Mouse (Mus musculus): ENCODE results near the gene Ephb2.

Gene Ephb2

DNA sequence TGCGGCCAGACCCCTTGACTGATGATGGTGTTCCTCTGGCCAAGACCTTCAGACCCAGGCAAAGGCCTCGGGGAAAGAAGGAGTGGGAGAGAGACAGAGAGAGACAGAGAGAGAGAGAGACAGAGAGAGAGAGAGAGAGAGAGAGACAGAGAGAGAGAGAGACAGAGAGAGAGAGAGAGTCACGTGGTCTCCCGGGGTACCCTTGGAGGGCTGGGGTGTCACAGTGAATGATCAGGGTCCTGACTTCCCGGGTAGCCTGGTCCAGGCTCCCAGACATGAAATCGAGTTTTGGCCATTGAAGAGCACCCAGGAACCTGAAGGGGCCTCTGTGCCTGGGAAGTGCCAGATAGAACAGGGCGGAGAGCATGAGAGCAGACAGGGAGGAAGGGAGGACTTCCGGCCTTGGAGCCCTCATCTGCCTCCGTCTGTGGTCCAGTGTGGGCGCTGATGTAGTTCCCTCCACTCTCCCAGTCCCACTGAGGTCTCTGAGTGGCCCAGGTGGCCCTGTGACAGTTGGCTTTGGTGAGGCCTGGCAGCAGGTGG, 182.0 kb downstream of the Ephb2 start:
- in situ Hi-C loops (cut with MboI, MseI), result no loop called here

DNA sequence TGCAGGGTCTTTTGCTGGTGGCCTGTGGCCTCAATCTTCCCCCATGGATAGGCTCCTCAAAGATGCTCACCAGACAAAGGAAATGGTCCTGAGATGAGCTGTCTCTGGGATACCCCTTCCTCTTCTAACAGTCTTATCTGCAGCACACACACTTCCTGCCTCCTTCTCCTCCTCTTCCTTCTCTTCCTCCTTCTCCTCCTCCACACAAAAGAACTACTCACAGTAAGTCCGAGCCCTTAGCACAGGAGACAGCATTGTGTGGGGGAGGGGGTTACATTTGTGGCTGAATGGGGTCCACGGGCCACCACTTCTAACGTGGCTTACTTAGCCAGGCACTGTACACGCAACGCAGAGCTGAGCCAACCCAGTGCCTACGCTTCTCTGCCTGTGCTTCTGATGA, 182.8 kb downstream of the Ephb2 start:
- in situ Hi-C loops (cut with MboI, MseI), result no loop called here

DNA sequence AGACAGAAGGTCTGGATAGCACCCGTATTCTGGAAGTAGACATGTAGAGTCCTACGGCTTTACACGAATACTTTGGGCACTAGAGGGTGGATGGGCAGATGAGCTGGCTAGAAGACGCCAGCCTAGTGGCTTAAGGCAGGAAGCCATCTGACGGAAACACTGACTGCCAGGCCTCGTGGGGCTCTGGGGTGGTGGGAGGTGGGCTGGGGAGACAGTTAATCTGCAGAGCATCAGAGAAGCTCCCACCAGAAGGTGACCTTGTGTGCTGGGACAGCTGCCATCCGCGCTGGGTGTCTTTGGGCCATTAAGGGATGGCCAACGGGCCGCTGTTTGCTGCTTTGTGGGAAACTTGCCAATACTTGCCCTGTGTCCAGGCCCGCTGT, 183.3 kb downstream of the Ephb2 start:
- in situ Hi-C loops (cut with MboI, MseI), result no loop called here

DNA sequence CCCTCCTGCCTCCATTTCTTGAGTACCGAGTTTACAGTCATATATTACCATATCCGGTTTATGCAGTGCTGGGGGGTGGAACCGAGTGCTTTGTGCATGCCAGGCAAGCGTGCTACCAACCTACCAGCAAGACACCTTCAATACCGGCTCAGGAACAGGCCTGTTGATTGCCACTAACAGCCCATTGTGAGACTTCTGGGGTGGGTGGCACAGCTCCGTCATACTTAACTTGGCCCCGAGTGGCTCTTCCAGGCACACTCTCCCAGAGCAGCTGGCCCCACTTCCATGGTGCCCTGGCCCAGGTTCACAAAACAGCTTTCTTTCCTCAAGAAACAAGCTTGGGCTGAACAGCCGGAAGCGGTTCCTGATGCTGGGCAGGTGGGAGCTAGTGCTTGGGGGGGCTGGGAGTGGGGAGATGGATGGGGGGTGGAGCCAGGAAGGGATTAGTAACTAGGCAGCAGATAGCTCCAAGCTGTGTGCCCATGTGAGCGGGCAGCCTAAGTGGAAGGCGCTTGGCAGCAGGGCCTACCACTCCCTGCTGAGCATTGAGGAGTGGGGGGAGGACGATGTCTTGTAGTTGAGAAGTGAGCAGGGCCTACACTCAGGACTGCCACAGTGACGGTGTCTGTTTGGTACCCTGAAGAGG, 183.8 kb downstream of the Ephb2 start:
- in situ Hi-C loops (cut with MboI, MseI), result no loop called here

DNA sequence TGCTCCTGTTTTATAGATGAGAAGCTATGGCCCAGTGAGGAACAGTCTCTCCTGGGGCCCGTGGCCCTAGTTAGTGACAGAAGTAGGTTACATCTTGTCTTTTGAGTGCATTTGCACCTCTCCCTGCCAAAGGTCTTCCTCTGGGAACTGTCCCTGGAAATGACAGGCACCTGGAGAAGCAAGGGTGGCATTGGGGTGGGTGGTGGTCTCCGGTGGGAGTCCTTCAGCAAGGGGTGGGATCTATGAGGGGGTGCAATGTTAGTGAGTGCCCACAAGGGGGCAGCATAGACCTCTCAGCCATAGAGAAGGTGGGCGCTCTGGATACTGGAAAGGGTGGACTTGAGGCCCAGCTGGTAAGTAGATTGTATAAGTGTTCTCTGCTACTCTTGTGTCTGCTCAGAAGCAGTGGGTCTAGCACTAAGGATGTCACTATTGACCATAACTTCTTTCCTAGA, 184.4 kb downstream of the Ephb2 start:
- in situ Hi-C loops (cut with MboI, MseI), result no loop called here

DNA sequence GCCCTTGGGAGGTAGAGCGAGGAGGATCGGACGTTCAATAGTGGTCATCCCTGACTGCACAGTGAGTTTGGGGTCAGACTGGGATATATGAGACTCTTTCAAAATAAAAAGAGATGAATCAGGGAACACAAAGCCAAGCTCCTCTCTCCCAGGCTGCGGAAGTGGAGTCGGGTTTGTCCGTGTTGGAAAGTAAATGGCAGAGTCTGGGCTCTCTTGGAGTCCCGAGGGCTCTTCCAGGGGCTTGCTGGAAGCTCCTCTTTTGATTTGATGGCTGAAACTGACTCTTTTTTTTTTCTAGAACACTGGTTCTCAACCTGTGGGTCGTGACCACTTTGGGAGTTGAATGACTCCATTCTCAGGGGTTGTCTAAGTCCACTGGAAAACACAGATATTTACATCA, 185.5 kb downstream of the Ephb2 start:
- in situ Hi-C loops (cut with MboI, MseI), result no loop called here

DNA sequence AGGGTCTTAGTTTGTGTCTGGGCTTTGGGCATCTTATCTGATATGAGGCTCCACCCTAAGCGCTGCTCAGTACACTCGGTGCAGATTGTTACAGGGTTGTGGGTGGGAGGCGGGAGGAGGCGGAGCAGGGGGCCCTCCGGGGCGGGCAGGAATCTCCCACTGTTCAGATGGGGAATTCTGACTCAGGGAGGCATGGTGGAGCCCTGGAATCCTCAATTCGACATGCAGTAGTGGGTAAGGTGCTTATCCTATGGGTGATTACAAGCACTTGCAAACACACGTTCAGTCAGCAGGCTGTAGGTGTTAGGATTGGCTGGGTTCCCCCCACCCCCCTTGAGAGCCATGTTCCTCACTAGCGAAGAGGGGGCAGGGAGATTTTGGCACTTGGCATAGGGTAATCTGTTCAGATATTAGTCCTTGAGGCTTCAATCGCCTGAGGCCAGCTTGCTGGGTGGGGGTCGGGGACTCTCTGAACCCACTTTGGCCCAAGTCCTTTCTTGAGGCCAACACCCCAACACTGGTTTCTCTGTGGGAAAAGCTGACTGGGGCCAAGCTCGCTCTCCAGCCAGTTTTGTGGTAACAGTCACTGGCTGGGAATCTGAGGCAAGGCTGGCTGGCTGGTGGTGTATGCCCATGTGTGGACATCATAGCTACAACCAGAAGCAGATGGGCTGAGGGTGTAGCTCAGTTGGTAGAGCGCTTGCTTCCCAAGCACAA, 186.2 kb downstream of the Ephb2 start:
- in situ Hi-C loops (cut with MboI, MseI), result no loop called here

DNA sequence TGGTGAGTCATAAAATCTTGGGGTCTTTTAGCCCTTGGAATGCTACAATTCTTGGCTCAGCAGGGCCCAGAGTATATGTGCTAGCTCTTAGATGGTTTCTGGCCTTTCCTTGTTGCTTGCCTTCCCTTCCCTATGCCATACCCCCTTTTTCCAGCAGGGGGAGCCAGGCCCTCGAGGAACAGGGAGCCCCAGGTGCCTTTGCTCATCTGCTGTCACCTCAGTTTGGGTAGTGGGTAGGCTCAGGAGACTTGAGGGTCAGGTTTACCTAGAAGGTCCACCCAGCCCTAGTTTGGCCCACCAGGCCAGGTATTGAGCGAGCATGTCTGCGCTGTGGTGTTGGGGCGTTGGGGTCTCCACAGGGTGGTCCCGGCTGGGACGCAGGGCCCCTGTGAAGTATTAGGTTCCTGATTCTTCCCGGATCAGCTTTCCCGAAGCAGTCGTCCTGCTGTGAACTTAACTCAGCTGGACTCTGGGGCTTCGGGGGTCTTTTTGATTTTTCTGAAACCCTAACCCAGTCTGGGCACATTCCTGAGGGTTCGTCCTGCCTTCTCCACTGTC, 186.8 kb downstream of the Ephb2 start:
- in situ Hi-C loops (cut with MboI, MseI), result no loop called here

DNA sequence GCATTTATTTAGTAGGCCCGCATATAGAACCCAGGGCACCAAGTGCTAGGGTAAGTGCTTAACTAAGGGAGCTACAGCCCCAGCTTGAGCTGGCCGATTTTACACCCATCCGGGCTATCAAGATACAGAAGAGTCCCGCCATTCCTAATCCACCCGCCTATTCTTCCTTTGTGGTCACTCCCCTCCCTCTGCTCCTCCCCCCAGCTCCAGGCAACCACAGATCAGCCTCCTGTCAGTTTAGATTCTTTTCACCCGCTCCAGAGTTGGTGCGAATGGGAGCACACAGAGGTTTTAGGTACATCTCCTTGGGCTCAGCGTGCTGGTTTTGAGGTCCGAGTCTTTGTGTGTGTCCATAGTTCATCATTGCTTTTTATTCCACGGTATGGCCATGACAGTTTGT, 196.9 kb downstream of the Ephb2 start:
- in situ Hi-C loops (cut with MboI, MseI), result no loop called here

DNA sequence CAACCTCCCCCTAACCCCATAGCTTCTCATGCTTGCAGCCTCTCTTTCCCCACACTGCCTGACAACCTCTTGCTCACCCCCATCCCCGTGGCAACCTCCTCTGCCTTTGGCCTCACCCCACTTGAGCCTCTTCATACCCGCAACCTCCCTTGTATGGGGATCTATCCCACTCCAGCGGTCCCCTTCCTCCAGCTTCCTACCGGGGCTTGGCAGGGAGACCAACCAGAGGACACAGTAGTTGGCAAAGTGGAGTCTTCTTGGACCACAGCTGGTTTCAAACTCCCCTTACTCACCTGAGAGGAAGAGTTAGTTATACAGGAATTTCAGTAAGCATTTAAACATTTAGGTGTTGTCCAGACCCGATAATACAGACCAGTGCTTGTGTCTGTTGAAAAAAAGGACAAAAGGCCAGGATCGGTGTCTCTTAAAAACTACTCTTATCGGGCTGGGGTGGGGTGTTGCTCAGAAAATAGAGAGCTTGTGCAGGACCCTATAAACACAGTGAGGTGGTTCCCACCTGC, 197.5 kb downstream of the Ephb2 start:
- in situ Hi-C loops (cut with MboI, MseI), result no loop called here

DNA sequence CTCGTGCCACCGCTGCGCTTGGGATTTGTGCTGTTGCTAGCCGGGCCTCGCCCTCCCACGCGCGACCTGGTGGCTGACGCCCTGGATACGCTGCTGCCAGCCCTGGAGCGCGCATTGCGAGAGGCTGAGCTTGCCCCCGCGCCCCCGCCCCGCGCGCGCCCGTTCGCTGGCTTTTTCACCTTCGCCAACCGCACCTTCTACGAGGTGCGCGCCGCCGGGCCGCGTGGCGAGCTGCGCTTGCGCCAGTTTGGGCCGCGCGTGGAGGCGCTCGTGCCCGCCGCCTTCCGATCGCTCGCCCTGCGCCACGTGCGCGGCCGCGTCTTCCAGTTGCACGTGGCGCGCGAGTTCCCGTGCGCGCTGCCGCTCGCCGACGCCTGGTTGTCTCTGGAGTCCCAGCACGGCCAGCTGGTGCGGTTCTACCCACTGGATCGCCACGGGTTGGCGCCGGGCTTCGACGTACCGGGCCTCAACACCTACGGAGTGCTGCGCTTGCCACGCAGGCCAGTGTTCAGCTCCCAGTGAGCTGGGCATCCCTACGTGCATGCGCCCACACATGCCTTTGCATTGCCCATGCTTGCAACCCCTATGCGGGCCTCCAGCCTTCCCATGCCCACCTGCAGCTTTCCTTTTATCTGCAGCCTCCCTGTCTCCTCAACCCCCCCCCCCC, 198.1 kb downstream of the Ephb2 start:
- in situ Hi-C loops (cut with MboI, MseI), result no loop called here

DNA sequence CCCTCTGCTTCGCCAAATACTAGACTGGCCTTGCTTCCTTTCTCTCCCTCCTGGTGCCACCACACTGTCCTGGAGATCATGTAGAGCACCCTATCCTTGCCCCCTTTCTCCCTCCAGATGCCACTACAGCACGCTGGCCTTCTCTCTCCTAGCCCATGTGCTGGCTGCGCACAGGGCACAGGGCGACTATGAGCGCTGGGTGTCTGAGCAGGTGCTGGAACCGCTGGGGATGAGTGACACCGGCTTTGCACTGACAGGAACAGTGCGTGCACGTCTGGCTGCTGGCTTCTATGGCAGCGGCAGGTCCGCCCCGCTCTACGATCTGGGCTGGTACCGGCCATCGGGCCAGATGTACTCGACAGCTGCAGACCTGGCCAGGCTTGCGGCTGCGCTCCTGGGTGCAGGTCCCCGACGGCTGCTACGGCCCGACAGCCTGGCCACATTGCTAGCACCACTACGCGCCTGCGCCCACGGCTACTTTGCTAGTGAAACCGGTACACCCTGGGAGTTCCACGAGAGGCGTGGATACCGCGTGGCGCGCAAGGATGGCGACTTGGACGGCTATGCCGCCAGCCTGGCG, 198.7 kb downstream of the Ephb2 start:
- in situ Hi-C loops (cut with MboI, MseI), result no loop called here

DNA sequence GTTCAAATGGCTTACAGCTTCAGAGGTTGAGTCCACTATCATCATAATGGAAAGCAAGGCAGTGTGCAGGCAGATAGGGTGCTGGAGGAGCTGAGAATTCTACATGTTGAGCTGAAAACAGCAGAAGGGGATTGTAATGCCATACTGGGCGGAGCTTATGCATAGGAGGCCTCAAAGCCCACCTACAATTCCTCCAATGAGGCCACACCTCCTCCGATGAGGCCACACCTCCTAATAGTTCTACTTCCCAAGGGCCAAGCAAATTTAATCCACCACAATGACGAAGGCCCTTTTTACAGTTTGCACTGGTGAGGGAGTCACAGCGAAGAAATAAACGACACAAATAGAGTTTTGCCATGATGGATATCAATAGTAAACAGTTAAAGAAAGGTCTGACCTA, 199.3 kb downstream of the Ephb2 start:
- in situ Hi-C loops (cut with MboI, MseI), result no loop called here

DNA sequence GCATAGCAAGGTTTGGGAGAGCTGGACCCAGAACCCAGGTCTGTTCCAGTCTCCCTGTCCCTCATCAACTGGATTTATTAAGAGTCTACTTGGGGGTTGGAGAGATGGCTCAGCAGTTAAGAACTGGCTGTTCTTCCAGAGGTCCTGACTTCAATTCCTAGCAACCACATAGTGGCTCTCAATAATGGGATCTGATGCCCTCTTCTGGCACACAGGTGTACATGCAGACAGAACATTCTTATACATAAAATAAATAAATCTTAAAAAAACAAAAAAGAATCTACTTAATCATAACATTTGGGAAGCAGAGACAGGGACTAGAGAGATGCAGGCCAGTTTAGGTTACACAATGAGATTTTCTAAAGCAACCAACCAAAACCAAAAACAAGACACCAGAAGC, 199.8 kb downstream of the Ephb2 start:
- in situ Hi-C loops (cut with MboI, MseI), result no loop called here

DNA sequence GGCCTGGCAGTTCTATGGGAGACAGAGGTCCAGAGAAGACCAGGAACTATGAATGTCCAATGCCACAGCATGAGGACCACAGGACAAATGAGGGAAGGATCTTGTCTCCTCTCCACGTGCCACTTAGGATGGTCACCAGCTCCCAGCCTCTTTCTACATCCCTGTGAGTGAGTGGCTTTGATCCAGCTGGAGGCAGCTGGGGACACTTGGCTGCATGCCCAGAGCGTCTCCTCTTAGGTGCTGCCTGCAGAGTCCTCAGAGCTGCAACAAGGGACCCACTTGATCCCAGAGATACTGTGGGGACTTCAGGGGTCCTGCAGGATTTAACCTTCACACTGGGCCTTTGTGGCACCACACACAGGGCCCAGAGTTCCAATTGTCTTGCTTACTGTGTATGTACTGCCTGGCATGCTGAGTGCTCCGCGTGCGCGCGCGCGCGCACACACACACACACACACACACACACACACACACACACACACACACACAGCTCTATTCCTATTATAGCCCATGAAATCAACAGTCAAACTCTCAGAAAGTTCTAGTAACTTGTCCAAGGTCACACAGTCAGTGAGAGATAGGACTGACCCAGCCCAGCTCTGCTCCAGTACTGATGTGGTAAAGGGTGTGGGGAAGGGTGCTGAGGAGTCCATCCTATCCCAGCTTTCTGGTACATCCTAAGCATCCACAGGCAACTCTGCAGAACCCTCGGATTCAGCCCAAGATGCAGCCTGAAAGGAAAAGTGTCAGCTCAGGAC, 204.4 kb downstream of the Ephb2 start:
- in situ Hi-C loops (cut with MboI, MseI), result no loop called here

DNA sequence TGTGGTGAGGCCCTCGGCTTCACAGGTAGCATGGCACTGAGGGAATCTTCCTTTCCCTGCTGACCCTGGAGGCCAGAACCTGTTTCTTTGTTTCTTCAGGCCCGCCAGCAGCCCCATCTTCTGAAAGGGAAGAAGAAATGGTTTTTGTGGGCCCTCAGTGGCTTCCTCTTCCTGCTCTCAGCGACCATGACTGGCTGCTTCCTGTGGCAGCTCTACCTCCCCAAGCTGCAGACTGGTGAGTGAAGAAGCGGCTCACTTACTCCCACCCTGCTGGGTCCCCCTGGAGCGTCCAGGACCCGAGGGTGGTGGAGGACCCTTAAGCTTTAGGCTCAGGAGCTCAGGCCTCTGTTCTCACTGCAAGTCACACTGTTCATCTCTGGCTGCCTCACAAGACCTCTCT, 209.2 kb downstream of the Ephb2 start:
- in situ Hi-C loops (cut with MboI, MseI), result no loop called here

DNA sequence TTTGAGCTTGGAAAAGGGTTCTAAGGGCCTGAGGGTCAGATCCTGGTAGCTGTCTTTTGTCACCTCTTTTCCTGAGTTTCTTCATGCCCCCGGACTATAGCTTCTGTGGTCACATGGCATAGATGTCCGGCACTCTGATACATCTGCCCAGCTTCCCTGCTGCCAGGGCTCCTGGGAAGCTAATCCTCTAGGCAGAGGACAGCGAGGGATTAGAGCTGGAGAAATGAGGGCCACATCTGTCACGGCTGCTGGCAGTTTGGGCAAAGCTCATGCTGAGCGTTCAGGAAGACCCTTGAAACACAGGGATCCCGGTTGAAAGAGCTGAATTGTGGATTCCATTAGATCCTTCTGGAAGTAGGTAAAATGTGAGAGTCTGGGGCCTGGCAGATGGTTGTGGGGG, 213.4 kb downstream of the Ephb2 start, which contains the start of gene Lactbl1:
Lactbl1 (plus strand) TSS at position 234 of the 400 bp plus-strand sequence.
- in situ Hi-C loops (cut with MboI, MseI), result loop anchor here (5.0 kb wide), 2 partner anchors 165 to 235 kb away; no protein-coding TSS in a partner anchor

DNA sequence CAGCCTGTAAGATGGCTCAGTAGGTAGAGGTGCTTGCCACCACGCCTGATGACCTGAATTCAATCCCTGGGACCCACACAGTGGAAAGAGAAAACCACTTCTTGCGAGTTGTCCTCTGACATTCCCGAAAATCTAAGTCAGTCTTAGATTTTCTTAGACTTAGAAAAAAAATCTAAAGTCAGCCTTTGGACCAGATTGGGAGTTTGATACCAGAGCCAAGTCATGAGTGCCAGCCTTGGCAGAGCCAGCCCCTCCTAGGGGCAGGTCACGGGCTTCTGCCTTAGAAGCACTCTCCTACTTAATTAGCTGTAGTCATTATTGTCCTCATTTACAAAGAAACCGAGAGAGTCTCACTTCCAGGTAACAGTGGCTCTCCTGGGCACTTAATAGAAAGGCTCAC, 213.8 kb downstream of the Ephb2 start:
- in situ Hi-C loops (cut with MboI, MseI), result loop anchor here (5.0 kb wide), 2 partner anchors 165 to 235 kb away; no protein-coding TSS in a partner anchor

DNA sequence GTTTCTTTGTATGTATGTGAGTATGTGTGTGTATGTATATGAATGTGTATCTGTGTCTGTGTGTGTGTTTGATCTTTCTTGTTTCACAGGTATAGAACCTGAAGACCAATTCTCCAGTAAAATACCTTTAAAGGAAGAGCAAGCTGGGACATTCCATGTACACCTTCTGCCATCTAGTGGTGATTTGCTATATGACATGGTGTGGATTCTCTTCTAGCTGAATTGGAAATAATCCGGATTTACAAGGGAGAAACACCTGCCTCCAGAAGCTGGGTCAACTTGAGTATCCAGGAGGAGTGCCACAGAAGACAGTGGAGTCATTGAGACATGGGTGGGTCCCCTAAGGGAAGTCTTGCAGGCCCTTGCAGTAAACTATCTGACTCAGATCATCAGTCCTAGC, 214.5 kb downstream of the Ephb2 start:
- in situ Hi-C loops (cut with MboI, MseI), result loop anchor here (5.0 kb wide), 2 partner anchors 164 to 234 kb away; no protein-coding TSS in a partner anchor

DNA sequence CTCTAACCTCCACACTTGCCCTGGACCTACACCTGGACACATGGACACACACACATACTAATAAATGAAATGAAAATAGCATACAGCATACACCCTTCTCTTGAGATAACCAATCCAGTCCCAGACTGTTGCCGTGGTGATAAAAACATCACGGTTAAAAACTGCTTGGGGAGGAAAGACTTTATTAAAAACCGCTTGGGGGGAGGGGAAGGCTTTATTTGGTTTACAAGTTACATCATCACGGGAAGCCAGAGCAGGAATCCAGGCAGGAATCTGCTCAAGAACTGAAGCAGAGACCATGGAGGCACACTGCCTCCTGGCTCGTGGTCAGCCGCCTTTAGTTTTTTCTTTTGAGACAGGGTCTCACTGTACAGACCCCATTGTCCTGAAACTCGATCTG, 222.1 kb downstream of the Ephb2 start:
- in situ Hi-C loops (cut with MboI, MseI), result no loop called here

DNA sequence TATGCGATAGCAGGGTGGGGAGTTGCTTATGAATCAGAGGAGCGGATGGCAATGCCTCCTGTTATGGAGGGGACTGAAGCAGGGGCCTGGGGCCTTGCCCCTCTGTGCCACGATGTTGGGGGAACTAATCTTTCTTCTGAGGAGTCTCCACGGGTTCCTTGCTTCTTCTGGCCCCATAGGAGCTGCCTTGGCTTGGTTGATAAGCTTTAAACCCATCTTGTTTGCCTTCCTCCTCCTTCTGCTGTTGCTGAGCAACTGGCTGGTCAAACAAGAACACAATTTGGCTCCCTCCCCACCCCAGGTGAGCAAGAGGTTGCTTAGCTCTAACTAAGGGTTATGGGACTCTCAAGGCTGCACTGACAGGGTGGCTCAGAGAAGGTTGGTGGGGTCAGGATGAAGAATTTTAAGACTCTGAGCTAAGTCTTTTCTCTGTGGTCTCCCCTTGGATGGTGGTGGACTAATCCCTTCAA, 225.4 kb downstream of the Ephb2 start, which contains the start of gene Tex46:
Tex46 (plus strand) TSS at position 51 of the 470 bp plus-strand sequence.
- in situ Hi-C loops (cut with MboI, MseI), result no loop called here
